Mouse (Mus musculus): ENCODE results near the gene Crybb1.
A peak's percentile ranks its signal among the peaks of the same experiment; 100 is the strongest.

Gene Crybb1

DNA sequence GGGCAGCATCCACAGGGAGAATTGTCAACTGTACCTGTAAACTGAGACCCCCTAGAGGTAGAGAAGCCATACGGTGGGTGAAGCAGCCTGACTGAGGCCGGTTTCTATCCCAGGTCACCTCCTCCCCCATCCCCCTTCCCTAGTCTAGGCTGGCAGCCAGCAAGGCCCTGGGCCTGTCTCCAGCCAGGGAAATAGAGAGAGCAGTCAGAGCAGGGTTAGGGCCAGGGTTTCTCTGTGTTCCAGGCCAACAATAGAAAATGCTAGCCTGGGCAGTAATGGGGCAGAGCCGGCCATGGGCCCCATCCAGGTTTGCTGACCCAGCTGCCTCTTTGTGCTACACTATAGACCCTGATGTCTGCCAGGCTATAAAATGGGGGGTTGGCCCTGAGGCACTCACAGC, at the start of gene Crybb1:
TSS of gene Crybb1 (plus strand) at position 390 of the 400 bp plus-strand sequence.
- DNase-seq = no peak

DNA sequence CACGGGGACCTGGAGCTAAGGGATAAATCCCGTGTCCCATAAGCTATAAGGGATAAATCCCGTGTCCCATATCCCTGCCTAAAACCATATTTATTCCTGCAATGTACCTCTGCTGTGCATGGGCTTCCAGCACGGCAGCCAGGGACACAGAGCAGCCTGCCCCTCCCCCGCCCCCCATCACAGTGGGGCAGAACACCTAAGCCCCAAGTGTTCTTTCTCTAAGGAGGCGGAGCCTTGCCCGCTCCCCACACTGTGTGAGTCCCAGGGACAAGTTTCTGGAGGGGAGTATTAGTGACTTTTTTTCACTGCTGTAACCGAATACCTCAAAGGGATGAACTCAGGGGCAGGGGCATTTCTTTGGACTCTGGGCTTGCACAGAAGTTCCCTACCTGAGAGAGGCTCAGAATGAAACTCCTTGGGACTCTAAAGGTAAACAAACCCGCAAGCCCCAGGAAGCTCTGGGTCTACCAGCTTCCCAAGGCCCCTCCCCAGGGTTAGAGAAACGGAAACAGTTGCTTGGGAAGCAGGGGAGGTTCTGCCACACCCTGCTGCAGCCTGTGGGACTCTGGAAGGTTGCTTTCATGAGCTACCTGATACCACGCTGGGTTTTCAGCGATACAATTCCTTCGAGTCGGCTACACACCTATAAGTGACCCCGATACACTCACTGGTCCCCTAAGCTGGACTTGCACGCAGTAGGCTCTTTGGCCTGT, 48.9 kb upstream of the Crybb1 start:
- no peak for DNase-seq

DNA sequence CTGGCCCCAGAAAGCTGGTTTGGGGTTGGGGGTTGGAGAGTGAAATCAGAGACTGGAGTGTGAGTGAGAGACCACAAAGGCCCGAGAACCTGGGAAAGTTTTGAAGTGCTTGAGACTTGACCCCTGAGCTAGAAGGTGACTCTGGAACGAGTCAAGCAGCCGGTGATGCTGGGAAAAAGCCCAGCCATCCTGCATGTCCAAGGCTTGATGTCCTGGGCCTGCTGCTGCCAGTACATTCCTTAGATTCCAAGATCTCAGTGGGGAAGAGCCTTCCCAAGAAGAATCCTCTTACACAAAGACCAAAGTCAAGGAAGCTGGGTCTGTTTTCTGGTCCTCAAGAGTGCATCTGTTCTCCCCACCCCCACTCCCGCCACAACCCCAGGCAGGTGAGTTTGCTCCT, 47.3 kb upstream of the Crybb1 start:
- no peak for DNase-seq

DNA sequence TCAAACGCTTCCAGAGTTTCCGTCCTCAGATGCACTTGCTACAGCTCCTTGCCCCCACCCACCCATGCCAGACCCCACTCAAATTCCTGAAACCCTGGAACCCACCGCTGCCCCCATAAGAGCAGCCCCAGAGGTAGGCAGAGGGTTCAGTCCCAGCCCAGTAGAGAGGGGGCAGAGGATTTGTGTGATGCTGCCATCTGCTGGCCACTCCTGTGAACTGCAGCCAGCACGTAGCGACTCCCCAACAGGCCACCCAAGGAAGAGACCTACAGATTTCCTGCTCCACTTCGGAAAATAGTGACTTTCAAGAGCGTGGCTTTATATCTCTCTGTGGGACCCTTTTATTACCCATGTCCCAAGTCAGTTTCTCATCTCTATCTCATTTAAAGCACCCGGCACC, 45.5 kb upstream of the Crybb1 start:
- DNase-seq = peak; percentile 67 to 68

DNA sequence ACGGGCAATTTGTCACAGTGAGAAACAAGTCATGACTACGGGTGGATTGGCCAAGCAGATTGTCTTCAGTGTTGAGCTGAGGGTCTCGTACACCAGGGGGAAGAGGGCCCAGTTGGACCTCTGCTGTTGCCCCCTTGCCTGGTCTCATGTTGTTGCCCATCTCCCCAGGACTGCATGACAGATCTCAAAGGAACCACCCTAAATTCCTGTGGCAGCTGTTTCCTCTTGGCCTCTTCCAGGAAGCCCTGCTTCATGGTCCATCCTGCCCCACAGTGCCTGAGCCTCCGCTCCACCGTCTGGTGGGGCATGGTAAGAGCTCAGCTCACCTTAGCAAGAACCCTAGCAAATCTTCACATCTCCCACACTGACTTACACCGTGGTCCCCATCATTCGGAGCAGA, 43.7 kb upstream of the Crybb1 start:
- DNase-seq = no peak

DNA sequence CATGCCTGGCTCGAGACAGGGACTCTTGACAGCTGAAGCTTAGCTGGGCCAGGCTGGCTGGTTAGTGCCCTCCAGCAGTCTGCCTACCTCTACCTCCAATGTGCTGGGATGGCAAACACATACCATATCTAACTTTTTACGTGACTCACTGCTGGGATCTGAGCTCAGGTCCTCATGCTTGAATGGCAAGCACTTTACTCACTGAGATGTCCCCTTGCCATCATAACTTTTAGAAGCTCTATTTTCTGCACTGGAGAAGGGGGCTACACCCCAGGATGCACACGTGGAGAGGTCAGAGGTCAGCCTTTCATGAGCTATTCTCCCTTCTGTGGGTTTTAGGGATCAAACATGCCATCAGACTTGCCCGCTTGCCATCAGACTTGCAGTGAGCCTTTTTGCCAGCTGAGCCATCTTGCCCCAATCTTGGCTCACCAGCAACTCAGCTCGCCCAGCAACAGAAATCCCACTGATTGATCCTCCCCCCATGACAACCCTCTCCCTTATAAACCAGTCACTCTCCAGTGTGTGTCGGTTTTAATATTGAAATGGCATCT, 42.8 kb upstream of the Crybb1 start:
- DNase-seq = no peak

DNA sequence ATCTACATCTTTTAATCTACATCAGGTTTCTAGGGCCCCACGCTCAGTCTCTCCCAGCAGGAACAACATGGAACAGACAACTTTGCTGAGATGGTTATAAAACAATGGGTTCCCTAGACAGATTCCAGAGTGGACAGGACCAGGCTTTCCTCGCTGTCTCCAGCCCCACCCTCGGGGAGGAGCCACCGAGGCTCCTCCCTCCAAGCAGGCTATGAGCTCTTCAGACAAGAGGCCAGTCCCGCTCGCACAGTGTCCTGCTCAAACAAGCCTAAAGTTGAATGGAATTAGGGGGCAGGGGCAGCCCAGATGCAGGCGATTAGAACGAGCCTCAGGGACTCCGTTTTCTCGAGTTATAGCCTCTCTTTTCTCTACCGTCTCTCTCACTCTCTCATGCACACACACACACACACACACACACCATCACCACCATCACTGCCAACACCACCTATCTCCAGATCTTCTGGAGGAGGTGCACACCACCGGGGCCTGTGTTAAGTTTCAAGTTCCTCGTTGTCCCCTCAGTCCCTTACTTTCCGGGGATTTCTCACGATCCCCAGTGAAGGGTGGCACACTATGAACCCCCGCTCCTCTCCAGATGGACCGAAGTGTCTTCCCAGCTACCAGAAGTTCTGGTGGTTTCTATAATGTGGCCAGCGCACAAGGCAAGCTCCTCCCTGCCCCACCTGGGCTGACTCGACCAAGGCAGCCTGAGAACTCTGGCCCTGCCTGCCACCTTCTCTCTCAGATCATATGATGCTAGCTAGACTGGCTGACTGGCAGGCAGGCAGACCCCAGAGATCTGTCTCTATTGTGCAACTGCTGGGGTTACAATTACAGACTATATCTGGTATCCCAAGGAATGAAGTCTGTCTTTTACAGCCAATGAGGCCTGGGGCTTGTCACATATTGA, 42.0 kb upstream of the Crybb1 start:
- no peak for DNase-seq

DNA sequence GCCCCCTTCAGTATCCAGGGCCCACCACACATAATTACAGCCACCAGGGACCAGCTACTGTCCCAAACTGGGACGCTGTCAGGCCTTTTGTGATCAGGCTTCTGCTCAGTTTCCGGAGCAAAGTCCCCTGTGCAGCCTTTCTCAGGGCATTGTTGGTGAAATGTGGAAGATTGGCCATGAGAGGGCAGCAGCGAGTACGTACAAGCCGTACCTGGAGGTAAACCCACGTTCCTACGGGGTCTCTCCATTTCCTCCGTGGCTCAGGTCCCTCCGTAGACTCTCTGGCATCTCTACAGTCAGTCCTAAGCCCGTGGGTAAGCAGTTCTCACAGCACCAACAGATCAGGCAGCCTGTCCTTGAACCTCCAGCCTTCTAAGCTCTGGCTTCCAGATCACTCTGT, 41.2 kb upstream of the Crybb1 start:
- peak; percentile 67 to 69 for DNase-seq

DNA sequence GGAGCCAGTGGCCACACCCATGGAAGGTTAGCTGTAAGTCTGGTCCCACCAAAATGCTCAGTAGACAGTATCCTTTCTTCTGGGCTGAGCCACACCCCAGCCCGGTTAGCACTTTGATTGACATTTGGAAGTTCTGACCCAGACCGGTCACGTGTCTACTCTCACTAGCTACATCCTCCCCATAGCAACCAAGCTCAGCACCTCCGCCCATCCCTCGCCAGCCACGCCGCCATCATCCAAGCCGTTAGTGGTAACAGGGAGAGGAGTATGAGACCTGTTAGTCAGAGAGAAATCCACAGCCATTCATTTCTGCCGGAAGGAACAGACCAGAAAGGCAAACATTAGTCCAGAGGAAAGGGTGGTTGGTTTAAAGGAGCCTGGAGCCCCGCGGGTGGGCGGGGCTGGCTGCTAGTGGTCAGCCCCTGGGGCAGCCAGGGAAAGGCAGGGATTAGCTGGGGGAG, 40.3 kb upstream of the Crybb1 start:
- DNase-seq = no peak

DNA sequence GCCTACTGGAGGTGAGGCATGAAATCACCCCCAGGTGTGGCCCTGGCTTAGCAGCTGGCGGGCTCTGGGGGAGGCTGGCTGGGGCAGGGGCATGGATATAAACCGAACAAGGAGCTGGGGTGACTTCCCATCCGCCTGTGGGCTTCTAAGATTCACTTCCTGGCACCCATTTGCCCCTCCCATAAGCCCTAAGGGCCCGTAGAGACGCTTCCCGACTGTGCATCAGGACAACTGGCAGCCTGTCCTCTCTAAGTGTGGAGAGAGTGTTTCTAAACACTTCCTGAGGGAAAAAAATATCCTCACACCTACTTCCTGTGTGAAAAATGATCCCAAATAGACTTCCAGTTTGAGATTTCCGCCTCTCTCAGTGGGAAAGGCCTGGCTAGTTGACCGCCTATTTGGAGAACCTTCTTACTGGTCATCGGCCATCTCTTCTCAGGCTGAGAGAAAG, 39.8 kb upstream of the Crybb1 start:
- DNase-seq = no peak

DNA sequence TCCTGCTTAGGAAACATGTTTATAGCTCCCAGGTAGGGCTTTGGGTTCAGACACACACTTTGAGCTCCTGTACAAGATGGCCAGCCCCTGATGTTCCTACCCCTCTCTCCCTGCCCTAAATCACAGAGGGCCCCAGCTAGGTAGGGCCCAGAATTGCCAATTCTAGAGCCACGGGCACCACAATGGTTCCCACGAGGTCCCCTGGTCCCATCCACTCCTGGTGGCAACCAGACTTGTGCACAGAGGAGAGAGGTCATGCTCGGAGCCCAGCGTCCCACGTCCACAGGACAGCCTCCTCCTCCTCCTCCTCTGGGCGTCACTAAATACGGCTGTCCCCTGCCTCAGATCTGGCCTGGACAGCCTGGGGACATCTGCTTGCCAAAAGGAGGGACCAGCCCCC, 39.3 kb upstream of the Crybb1 start:
- DNase-seq = no peak

DNA sequence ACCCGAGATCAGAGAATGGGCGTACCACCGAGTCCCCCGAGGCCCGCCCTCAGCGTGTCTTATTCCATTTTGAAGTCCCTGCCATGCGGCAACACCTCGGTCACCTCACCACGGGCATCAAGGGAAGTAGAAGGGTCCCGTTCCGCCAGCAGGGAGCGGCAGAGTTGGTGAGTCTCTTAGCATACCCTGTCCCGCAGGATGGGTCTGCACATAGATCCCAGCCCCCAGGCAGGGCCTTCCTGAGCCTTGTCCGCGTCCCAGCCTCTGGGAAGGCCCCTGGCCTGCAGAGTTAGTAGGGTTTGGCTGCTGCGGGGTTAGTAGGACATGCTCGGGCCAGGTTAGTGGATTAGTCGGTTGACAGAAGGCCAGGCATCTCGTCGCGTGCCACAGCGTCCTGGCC, 38.6 kb upstream of the Crybb1 start:
- DNase-seq = no peak

DNA sequence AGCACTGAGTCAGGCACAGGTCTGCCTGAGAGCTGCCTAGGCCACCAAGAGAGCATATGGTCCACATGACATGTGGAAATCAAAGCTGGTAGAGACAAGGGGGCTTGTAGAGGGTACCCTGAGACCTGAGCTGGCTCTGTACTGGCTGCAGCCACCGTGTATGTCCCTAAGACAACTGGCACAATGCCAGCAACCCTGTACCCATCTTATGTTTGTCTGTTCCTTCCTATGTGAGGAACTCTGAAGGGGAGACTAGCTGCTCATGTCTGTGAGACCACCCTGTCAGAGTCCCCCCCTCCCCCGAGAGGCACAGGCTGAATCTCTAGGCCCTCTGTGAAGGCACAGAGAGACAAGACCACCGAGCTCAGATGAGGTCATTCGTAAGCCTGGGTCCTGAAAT, 36.9 kb upstream of the Crybb1 start:
- no peak for DNase-seq

DNA sequence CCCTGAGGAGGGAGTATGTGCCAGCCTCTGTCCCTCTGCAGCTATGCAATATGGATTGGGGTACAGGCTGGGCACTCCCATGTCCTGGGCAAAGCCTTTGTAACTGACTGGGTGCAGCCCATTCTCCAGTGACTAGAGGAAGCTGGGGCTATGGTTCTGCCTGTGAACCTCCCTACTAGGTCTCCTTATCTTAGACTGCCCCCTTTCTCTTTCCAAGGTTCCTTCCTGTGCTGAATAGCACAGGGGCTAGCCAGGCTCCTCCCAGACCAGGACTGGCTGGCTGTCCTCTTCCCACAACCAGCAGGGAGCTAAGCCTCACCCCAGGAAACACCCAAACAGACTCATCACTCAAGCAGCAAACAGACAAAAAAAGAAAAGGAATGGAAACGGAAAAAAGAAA, 36.2 kb upstream of the Crybb1 start:
- DNase-seq = no peak

DNA sequence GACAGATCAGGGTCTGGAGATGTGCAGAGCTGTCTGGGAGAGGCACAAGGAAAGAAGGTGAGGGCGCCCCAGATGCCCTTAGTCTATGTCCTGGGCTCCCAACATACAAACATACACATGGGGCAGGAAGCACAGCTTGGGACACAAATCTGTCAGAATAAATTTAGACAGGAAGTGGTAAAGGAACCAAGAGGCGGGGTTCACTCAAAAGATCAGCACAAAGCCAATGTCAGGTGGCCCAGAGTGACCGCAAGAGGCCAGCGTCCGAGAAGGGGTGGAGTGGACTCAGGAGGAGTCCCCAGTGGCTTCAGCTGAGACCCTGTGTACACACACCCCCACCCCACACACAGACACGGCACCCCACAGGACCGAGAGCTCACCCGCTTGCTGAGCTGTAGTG, 35.4 kb upstream of the Crybb1 start:
- DNase-seq = no peak

DNA sequence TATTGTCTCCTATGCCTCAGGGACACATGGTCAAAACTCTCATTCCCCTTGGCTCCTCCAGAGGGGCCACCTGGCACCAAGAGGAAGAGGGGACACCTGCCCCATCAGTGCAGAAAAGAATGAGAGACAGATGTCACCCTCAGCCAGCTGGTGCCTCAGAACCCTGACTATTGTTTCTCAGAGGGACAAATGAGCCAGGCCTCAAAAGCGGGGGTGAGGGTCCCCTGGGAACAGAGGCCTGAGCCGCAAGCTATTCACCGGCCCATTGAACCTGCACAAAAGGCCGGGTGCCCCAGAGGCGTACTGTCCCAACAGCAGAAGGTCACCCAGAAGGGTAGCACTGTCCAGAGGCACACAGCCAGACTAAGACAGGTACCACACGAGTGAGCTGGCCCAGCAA, 30.0 kb upstream of the Crybb1 start:
- DNase-seq = no peak

DNA sequence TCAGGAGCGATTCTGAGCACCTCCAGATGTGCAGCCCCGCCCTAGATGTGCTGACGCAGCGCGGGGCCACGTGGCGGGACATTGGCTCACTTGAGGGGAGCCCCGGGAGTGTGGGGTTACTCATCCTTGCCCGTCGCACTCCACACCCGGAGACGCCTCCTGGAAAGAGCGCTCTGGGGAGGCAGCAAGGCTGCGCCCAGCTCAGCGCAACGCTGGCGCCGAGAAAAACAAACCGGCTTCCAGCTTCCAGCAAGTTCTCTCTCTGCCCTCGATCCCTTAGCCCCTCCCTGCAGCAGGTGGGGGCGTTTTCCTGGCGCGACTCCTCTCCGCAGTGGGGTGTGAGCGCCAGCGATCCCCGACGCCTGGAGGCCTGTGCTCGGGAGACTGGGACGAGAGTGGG, 28.3 kb upstream of the Crybb1 start:
- DNase-seq = no peak

DNA sequence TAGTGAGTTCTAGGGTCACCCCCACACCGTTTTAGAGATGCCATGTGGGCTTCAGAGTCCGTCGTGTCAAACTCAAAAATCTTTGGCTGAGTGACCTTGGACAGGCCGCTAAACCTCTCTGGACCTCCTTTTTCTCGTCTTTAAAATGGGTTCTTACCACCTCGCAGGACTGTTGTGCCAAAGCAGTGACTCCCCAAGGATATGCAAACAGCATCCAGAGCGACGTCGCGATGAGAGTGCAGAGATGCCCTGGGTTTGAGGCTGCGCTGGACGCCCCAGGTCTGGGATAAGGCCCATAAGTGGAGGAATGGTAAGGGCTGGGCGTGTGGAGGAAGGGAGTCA, 27.7 kb upstream of the Crybb1 start:
- DNase-seq = no peak

DNA sequence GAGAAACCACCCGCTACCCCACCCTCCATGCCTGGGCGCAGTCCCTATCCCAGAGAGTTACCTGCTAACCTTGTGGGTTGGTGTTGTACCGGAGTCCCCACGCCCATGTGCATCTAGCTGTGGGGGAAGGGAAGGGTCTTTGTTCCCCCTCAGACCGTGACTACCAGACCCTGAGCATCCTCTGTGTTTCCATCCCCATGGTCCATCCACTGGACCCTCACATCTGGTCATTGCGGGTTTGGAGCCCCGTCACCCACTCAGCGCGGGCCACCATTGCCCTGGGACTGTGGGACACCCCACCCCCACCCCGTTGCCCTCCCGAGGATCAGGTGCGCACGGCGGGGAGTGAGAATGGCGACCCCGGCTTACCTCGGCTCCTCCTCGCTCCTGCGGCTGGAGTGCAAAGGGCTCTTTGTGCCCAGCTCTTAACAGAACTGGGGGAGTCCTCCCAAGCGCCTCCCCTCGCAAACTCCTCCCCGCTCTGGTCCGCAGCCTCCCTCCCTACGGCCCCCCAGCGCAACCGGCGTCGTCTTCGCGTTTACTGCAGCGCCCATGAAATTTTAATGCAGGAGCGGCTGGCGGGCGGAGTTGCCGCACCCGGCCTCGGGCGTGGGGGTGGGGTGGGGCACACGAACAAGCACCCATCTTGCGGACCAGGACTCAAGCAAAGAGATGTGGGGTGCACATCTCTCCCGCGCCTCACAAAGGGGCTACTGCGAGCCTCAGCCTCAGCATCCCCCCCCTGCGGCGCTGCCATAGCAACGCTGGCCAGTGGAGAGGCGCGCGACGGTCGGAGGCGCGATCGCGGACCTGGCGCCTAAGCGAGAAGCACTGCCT, 27.2 kb upstream of the Crybb1 start:
- no peak for DNase-seq

DNA sequence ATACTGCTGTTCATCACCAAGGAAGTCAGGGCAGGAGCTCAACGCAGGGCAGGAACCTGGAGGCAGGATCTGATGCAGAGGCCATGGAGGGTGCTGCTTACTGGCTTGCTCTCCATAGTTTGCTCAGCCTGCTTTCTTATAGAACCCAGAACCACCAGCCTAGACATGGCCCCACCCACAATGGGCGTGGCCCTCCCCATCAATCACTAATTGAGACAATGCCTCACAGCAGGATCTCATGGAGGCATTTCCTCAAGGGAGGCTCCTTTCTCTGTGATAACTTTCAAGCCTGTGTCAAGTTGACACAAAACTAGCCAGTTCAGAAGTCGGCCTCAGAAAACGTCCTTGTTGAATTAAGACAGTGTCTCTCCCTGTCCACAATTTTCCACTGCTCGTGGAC, 19.8 kb upstream of the Crybb1 start:
- no peak for DNase-seq

DNA sequence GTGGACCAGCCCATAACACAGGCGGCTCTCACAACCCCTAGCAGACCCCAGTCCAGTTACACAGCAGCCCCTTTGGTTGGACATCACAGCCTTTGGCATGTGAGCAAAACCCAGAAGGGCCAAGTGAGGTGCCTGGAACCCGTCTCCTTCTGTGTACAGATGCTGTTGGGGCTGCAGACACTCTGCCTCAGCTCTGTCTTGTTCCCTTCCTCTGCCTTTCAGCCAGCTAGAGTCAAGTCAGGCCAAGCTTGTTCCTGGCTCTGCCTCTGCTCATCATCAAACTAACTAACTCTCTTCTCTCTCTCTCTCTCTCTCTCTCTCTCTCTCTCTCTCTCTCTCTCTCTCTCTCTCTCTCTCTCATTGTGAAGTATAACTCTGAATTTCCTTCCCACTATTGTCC, 19.0 kb upstream of the Crybb1 start:
- DNase-seq = no peak

DNA sequence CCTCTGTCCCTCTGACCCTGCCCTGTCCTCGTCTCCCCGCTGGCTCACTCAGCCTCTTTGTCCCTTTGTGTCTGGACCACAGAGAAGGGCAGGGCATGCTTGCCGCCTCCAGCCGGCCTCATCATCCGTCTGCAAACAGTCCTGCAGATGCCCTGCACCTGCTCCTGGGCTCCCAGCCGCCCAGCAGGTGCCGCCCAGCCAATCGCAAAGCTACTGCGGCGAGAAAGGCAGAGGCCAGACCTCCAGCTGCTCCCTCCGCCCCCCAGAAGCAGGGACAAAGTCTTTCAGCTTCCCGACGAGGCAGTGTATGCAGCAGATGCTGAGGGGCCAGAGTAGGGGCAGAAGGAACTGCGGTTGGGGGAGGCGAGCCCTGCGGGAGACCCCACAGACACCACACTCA, 18.2 kb upstream of the Crybb1 start:
- DNase-seq = no peak
